Mouse (Mus musculus): ENCODE data around the gene Ccdc124.

Gene Ccdc124

DNA sequence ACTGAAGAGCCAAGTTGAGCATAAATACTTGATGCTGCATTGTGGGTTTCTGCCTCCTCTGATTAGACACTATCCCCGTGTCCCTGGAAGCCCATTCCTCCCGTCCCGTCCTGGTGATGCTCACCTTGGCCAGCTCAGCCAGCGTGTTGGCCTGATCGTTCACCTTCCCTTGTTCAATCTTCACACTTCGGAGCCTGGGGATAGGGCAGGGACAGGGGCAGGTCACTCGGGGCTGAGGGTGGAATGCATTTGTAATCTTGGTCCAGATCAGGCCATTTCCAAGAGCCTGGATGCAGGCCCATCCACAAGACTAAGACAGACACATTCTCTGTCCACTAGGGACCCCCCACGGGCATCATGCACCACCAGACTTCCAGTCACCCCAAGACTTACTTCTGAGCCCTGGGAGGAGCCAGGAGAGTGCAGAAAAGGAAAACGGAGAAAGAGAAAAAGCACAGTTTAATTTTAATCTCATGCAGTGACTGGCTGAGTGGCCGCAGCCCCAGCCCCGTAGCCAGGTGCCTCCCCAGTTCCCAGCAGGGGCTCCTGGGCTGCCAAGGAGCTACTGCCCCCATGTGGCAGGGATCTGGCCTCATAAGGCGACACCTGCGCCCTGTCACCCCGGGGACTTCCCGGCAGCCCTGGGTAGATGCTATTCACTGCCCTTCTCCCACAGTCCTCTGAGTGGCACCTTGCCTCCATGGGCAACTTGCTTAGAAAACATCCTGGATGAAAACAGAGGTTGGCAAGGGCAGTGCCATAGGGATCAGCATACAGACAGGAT is 27.2 kb downstream of the Ccdc124 start:
- DNase-seq (ENCODE audit: low read depth, low spot score), result peak; percentile 84

DNA sequence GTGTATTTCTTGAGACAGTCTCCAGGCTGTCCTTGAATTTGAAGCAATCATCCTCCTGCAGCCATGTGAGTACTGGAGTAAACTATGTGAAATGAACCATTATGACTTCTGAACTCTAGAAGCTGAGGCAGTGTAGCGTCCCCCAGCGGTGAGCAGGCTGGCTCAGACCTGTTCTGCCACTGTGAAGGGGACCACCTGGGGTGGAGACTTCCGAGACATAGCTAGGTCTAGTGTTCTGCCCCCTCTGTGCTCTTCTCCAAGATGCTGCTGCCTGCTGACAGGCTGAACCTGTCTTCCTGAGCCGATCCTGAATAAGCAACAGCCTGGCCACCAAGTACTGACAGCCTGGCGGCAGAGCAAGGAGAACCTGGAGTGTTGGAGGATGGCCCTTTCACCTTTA is 28.6 kb downstream of the Ccdc124 start:
- DNase-seq (ENCODE audit: low read depth, low spot score), result no peak

DNA sequence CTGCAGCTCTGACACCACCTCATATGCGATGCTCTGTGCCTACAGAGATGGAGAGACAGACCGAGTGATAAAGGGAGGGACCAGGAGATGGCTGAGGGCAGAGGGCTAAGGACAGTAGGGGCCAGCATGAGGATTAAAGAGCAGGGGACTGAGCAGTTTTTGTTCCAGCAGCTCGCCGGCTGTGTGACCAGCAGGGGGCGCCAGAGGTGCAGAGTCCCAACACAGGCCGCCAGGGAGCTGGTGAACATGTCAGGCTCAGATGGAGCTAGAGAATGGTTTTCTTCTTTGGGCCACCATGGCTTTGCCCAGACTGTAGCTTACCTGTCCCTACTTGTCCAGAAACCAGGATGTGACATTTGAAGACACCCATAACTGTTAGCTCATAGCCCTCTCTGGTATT is 29.2 kb downstream of the Ccdc124 start:
- peak; percentile 85 for DNase-seq (ENCODE audit: low read depth, low spot score)

DNA sequence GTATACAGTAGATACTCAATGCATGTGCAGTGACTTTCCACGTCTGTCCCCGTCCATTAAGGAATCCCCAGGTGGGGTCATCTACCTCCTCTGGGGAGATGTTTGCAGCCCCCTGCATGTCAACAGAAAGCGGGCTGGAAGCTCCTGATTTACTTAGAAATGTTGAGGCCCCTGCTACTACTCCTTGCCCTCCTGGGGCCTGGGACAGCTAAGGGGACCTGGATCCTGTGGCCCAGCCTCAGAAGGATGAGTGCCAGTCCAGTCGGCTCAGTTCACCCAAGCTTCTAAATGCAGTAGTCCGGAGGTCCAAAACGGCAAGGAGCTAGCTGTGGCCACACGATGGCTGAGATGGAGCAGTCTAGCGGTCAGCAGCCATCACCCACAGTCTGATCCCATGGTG is 29.8 kb downstream of the Ccdc124 start:
- no peak for DNase-seq (ENCODE audit: low read depth, low spot score)

DNA sequence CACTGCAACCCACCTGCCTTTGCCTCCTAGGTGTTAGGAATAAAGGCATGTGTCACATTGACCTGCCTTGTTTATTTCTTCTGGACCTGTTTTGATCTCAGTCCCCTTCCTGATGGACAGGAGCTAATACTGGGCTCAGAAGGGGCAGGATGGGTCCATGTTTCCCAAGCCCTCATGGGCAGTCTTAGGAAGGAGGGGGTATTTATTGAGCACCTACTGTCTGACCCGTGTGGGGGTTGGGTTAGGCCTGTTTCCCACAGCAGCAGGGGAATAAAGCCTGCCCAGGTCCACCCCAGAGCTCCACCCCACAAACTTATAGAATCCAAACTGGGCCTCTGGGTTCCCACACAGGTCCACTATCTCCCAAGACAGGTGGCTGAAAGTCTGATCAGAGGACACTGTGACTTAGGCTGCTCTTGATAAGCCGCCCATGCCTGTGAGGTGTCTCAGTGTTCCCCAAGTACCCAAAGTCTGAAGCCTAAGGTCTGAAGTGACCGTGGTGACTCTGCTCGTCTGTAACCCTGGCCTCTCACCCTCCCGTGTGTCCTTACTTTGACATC is 30.4 kb downstream of the Ccdc124 start:
- no peak for DNase-seq (ENCODE audit: low read depth, low spot score)

DNA sequence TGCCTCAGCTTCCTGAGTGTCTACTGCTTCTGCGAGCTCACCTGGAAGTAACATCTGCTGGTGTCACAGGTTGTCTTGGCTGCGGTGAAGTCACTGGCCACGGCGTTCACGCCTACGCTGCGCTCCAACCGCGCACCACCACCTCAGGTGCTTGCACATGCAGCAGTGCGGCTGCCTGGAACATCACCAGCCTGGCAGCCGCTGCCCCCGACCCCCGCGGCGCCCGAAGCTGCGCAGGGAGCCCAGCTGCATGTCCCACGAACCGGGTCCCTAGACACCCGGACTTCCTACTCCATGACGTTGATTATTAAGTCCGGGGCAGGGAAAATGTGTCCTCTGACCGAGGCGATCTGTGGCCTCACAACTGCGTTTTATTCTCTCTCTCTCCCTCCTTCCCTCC is 31.3 kb downstream of the Ccdc124 start:
- DNase-seq (ENCODE audit: low read depth, low spot score), result no peak

DNA sequence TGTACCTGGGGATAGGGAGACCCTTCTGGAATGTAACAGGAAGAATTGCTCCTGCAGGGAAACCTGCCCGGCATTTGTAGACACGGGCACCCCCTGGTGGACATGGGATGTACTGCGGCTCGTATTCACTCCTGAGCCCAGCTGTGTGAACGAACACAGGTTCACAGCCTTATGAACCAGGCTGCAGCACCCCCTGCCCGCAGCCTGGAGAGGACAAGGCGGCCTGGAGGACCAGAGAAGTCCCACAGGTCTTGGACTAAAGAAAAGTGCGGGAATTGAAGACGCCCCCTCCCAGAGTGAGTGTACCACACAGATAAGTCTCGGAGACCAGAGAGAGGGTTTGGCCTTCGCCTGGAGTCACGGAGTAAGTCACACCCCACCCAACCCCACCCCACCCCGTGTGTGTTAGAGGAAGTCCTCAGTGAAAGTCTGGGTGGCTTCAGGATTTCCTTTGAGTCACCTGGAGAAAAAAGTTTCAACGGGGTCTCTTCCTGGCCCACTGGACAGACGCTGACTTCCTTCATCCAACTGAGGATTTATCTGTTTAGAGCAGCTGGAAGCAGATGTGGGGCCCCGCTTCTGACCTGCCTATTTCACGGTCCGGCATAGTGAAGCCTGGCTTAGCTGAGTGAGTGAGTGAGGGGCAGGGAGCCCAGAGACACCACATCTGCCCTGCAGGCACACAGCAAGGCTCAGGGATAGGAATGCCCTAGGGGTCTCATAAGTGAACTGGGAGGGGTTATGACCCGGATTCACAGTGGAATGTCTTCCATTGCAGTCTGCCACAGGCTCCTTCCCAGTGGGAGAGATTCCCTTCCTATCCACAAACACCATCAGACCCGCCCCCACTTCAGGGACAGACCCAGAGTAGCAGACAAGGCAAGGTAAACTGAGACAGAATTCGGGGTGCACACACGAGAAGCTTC is 32.3 kb downstream of the Ccdc124 start:
- peak; percentile 89 for DNase-seq (ENCODE audit: low read depth, low spot score)

DNA sequence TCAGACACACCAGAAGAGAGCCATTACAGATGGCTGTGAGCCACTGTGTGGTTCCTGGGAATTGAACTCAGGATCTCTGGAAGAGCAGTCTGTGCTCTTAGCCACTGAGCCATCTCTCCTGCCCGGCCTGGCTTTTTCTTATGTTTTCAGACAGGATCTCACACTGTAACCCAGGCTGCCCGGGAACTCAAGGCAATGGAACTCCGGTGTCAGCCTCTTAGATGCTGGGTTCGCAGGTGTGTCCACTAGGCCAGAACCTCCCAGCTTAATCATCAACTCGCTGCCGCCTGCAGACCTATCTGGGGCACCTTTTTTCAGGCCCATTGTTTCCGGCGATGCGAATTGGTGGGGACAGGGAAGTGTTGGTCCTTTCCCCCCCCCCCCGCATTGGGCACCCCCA is 33.1 kb downstream of the Ccdc124 start:
- DNase-seq (ENCODE audit: low read depth, low spot score), result peak; percentile 84

DNA sequence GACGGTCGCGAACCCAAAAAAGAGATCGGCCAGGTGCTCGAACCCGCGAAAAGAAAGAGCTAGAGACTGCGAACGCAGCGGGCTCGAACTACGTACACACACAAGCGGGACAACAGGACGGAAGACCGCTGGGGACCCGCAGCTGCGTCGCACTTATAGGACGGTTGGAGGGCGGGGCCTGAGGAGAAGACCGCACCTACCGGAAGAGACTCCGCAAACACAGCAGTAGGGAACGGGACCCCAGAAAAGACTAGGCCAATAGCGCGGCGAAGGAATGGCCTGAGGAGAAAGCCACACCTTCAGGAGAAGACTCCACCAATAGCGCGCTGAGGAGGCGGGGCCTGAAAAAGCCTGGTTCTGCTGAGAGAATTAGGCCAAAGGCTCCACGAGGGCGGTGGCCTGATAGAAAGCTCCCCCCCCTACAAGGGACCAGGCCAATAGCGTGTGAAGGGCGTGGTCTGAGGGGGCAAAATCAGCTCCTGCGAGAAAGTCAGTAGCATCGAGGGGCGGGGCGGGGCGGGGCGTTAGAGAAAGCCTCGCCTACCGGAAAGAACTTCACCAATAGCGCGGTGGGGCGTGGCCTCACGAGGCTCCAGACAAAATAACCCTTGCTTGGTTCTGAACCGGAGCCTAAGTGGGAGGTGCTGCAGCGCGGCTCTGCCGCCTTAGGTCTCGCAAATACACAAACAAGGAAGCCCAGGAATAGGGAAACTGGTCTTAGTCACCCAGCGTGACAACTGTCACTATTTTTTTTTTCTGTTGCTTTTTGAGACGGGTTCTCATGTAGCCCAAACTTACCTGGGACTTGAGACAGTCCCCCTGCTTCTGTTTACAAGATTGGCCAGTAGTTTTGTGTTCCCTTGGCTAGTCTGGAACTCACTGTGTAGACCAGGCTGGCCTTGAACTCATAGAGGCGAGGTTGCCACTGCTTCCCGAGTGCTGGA is 34.1 kb downstream of the Ccdc124 start, which contains the start of gene Arrdc2:
TSS of gene Arrdc2 (minus strand) at position 313 of the 944 bp plus-strand sequence.
- DNase-seq (ENCODE audit: low read depth, low spot score), result peak; percentile 100

DNA sequence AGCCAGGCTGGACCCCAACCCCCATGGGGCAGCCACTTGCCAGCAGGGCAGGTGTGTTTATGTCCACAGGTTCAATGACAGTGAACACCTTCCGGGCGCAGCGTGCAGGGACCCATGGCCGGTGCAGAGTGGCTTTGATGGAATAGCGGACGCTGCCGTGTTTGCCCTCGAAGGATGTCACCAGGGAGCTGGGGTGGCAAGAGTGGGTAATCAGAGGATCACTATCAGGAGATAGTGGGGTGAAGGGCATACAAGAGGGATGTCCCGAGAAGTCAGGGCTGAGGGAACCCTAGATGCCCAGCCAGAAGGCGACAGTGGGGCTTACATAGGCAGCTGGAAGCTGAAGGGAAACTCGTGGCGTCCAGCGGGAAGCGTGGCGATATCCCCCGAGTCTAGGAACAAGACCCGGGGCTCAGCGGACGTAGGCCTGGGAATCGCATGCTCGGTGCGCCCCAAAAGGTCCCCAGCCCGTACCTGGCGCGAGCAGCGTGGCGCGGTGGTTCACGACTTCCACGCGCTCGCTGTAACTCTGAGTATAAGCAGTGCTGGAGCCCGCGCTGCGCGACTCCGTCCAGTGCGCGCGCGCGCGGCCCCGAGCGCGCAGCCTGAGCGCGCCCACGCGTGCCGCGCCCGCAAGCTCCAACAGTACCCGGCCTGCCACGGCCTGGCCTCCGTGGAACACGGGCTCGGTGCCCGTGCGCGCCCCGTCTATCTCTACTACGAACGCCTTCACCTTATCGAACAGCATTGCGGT is 34.9 kb downstream of the Ccdc124 start:
- peak; percentile 83 for DNase-seq (ENCODE audit: low read depth, low spot score)

DNA sequence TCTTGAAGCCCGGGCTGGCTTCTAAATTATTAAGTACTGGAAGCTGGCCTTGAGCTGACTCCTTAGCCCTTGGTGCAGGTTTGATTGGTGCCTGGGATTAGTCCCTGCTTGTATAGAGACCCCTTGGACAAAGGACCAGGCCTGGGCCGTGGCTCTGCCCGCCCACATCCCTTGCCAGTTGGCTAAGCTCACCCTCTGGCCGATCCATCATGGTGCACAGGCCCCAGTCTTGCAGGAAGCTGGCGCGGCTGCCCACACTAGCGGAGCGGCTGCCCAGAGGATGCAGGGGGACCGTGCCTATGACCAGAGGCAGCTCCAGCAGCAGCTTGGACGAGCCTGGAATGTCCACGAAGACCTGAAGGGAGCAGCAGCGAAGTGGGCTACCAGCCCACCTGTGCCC is 37.1 kb downstream of the Ccdc124 start:
- DNase-seq (ENCODE audit: low read depth, low spot score), result no peak

DNA sequence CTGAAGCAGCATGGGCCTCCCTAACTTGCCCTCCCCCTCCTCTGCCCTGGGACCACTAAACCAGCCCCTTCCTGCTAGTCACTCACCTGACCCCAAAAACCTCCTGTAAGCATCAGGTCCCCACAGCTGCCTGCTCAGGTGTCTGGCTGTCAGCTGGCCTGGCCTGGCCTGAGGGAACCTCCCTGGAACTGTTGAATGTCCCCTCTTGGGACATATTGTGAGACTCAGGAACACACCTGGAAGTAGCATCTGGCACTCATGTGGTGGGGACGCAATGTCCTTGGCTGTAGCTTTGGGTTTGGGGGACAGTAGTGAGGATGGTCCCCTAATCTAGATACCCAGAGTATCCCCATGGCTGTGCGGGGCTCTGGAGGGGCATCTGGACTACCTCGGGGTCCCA is 39.7 kb downstream of the Ccdc124 start:
- DNase-seq (ENCODE audit: low read depth, low spot score), result no peak

DNA sequence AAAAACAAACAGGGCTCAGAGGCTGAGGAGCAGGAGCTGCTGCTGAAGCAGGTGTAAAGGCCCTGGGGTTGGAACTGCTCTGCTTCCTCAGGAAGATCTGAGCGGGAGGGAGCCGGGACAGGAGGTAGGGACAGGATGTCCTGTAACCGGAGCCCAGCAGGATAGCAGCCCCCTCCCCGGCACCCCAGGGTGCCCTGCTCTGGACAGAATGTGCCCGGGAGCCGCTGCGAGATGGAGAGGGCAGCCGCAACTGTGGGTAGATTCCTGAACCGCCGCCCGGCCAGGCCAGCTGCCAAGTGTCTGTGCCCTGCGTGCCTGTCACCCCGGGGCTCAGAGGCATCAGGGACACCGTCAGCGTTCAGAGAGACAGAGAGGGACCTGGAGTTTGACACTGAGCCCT is 40.2 kb downstream of the Ccdc124 start:
- no peak for DNase-seq (ENCODE audit: low read depth, low spot score)

DNA sequence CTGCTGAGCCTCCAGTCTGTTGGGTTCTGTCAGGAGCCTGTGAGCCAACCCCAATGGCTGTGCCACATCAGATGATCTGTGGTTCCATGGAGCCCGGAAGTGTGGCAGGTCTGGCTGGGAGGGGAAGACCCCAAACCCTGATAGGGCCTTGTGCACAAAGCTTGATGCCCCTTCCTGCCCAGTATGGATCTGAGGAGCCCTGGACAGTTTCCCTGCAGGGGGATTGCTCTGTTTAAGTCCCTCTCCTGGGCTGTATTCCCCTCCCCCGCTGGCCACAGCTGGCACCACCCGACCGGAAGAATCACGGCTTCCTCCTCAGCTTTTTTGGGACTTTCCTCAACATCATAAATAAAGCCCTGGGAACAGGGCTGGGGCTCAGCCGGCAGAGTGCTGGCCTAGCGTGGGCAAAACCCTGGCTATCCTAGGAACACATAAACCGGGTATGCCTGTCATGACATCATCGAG is 40.7 kb downstream of the Ccdc124 start:
- no peak for DNase-seq (ENCODE audit: low read depth, low spot score)

DNA sequence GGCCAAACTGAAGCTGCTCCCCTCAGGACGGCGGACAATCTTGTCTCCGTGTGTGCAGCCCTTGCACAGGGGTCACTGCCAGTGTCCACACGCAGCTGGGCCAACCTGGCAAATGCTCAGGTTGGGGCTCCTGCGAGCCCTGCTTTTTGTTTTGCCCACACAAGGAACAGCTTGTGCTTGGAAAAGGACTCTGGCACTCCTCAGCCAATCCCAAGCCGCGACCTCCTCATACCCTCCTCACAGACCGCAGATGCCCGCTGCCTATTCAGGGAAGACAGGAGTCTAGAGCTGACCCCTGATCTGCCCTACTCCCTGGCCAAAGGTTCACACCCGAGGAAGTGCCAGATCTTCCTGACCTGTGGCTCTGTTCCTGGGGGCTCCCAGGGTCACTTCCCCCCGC is 41.4 kb downstream of the Ccdc124 start:
- no peak for DNase-seq (ENCODE audit: low read depth, low spot score)

DNA sequence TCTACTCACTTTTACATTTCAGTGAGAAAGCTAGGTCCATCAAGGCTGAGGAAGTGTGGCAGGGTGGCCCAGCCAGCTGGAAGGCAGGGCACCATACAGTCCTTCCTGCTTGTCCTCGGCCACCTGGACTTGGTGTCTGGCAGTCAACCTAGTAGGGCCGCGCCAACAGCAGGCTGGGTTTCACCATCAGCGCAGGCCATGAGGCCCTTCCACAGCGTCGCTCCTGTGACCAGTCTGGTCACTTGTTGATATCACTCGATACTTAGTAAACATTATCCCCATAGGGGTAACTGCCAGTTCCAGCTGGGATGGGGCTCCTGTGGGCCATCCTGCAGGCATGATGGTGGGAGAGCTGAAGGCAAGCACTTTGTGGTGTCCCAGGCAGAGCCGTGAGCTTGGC is 42.2 kb downstream of the Ccdc124 start:
- no peak for DNase-seq (ENCODE audit: low read depth, low spot score)

DNA sequence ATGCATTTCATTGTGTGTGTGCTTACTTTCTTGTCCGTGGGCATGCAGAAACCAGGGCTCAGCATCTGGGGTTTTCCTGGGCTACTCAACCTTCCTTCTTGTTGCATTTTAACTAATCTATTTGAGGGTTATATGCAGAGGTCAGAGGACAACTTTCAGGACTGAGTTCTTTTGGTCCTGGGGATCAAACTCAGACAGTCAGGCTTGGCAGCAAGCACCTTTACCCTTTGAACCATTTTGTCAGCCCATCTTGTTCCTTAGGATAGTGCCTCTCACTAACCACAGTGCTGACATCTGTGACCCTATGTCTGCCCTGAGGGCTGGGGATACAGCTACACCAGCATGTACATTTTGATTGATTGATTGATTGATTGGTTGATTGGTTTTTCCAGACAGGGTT is 45.9 kb downstream of the Ccdc124 start:
- no peak for DNase-seq (ENCODE audit: low read depth, low spot score)

DNA sequence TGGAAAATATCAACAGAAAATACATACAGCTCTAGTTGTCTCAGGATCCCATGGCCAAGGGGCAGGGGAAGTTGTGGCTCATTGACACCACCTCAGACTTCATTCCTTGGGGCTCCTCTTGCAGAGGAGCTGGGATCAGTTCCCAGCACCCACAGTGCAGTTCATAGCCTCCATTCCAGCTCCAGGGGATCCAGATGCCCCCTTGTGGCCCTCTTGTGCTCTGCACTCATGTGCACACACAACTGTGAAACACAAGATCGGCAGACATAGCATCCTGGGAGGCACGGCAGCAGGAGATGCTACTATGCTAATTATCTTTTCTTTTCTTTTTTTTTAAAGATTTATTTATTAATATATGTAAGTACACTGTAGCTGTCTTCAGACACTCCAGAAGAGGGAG is 46.7 kb downstream of the Ccdc124 start:
- no peak for DNase-seq (ENCODE audit: low read depth, low spot score)

DNA sequence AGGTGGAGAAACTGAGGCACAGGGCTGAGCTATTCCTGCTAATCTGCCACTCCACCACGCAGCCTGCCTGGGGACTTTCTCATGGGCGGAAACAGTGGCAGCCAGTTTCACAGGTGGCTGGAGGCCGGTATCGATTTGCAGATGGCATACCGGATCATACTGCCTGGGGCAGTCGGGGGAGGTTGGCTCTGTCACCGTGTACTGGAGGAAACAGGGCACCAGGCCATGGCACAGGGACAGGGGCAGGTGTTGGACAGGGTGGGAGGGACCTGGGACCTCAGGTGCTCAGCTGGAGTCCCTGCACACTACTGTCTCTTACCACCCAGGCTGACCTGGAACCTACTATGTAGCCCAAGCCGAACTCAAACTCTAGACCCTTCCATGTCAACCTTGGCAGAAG is 47.9 kb downstream of the Ccdc124 start:
- DNase-seq (ENCODE audit: low read depth, low spot score), result no peak

DNA sequence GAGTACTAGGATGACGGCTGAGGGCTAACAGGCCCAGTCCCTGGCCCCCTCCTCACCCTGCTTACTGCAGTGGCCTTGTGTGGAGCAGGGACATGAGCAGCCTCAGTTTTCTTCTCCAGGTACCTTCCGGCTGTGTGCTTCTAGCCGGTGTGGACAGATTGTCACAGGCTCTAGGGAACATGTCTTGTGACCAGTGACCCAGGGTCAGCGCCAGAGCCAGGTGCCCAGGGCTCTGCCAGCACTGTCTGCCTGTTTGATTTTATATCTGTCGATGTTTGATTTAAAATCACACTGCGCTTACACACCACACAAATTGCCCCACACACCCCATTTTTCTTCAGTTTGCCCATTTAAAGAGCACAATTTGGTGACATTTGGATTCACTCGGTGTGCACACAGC is 49.9 kb downstream of the Ccdc124 start:
- no peak for DNase-seq (ENCODE audit: low read depth, low spot score)
